Mouse (Mus musculus): ENCODE results near the gene Pkn1. TPM values are rescaled to one million over a fixed set of nuclear protein-coding genes. Genes with fewer than 3 reads are reported as not detected.

The Pkn1 gene
- total RNA-seq, 2 experiments from 2014 or later: 53.2 to 72.7 TPM

DNA sequence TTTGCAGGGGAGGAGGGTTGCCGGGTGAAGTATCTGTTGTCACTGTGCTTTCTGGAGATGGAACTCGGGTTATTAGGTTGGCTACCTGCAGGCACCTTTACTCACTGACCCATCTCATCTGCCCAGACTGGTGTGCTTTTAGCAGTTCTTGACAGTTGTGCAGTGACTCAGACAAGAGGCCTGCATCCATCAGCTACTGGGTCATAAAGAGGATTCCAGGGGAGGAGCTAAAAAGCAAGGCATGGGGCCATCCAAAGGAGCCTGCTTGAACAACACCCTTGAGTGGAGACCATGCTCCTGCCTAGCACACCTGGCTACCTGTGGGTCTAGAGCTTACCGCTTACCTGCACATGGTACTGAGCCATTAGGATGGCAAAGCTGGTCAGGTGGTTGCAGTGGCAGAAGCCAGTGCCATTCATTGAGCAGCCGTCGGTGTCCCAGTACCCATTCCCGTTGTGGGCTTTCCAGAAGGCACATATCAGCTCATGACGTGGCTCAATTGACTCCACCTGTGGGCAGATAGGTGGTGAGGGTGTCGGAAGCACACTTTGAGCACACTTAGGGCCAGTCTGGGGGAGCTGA, 26.6 kb upstream of the Pkn1 start:
- DNase-seq (ENCODE audit: low spot score in 2 of 2): no peak
- intact Hi-C loops (cut with DNase I): loop anchor here (2.0 kb wide), 2 partner anchors 169 to 229 kb away; partner anchors contain the start of genes Asf1b and Gm10644

DNA sequence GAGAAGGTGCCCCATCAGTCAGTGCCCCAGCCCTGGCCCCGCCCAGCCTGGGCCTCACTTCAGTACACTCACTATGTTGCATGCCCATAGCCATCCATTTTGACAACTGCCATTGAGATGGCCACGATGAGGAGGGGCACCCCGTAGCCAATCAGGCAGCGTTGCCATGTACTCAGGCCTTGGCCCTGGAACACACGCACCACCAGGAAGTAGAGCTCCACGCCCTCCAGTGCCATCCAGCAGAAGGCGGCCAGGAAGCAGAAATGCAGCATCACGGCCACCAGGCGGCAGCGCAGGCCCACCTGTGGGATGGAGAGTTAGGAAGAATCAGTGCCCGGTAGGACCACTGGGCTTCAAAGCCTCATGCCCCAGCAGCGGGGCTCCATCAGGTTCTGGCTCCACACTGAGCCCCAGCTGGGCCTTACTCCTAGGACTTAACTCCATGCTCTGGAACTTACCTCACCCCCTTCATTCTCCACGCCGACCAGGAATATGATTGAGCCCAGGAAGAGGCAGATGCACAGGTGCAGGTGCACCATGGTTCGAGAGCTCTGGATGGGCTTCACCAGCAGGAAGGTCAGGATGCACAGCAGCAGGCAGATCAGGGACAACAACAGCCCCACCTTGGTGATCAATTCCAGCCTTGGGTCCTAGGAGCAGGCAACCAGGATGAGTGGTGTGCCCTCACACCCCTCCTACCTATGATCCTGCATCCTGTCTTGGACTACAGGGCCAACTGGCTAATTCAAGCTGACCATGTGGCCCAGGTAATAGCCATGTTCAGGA, 25.9 kb upstream of the Pkn1 start:
- intact Hi-C loops (cut with DNase I): loop anchor here (2.0 kb wide), 2 partner anchors 170 to 230 kb away; partner anchors contain the start of genes Asf1b and Gm10644
- DNase-seq (ENCODE audit: low spot score in 2 of 2): peak; percentile 79 to 82

DNA sequence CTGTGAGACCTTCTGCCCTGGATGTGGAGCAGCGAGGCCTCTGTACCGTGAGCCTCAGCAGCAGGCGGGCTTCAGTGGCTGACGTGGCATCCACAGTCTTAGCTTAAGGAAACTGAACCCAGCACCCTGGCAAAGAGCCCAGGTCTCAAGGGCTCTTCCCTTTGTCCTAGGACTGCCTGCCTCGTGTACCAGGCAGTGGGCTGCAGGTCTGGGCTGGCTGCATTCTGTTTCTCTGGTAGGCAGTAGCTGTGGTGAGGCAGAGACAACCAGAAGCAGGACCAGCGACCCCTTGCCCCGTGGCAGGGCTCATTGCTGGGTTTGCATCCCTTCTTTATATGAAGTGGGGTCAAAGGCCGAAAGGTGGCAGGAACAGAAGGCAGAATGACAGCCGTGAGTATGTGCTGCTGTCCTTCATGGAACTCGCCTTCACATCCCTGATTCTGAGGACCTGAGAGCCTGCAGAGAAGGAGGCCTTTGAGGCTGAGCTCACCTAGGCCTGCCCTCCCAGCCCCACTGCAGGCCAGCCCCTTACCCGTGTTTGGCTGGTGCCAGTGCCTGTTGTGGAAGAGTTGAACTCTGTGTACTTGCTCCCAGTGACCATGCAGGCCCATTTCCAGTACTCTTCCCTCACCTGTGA, 24.6 kb upstream of the Pkn1 start:
- intact Hi-C loops (cut with DNase I): loop anchor here (2.0 kb wide), 2 partner anchors 171 to 231 kb away; partner anchors contain the start of genes Asf1b and Gm10644
- no peak for DNase-seq (ENCODE audit: low spot score in 2 of 2)

- intact Hi-C loops (cut with DNase I): no loop called here
- DNase-seq (ENCODE audit: low spot score in 2 of 2): no peak
Observed at GRCm38 (mm10) chr8:83722631-83723030, 23.7 kb upstream of the Pkn1 start.

DNA sequence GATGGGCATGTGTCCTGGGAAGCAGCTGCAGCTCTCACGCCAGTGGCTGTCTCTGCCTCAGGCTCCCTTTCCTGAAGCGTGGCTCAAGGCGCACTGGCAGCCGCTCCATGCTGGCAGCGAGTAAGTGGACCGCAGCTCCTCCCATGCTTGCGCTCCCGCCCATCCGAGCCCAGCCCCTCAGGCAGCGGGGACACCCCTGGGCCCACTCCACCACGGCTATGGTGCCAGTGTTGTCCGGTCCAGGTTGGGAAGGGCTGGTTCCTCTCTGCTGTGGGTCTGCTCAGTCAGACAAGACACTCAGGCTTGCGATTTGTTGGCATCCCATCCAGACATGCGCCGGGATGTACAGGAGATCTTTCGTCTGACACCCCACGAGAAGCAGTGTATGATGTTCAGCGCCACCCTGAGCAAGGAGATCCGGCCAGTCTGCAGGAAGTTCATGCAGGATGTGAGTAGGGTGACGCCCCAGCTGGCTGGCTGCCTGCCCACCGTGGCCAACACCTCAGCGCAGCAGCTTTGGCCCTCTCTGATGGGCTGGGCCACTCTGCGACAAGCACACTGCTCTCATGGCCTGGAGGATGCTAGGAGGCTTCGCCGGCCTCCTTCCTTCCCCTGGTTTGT, 22.5 kb upstream of the Pkn1 start:
- no peak for DNase-seq (ENCODE audit: low spot score in 2 of 2)
- intact Hi-C loops (cut with DNase I): no loop called here

- DNase-seq (ENCODE audit: low spot score in 2 of 2): no peak
- intact Hi-C loops (cut with DNase I): loop anchor here (5.0 kb wide), 1 partner anchor 57 kb away; no protein-coding TSS in a partner anchor
Observed at GRCm38 (mm10) chr8:83719693-83720092, 20.7 kb upstream of the Pkn1 start.

- DNase-seq (ENCODE audit: low spot score in 2 of 2): no peak
- intact Hi-C loops (cut with DNase I): loop anchor here (5.0 kb wide), 1 partner anchor 57 kb away; no protein-coding TSS in a partner anchor
Observed at GRCm38 (mm10) chr8:83719048-83719447, 20.1 kb upstream of the Pkn1 start.

DNA sequence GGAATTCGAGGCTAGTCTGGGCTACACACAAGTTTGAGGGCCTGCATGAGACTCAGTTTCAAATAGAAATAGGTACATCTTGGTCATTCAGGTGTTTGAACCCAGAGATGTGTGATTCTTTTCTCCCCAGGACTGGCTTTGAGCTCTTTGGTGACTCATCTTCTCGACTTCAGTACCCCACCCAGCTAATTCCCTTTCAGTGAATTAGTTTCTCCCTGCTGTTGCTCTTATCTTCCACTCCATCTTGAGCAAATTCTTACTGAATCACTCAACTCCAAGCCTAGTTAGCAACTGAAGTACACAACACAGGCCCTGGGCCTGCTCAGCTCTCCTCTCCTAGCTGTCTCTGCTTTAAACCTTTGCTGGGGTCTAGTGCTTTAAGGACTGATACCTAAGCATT, 17.6 kb upstream of the Pkn1 start:
- intact Hi-C loops (cut with DNase I): loop anchor here (5.0 kb wide), 1 partner anchor 54 kb away; no protein-coding TSS in a partner anchor

GRCm38 (mm10) chr8:83715771-83716170, 16.8 kb upstream of the Pkn1 start:
- DNase-seq (ENCODE audit: low spot score in 2 of 2): no peak
- intact Hi-C loops (cut with DNase I): loop anchor here (5.0 kb wide), 1 partner anchor 53 kb away; no protein-coding TSS in a partner anchor

More for the DNA sequence above, 17.6 kb upstream of the Pkn1 start:
- DNase-seq (ENCODE audit: low spot score in 2 of 2): no peak

- intact Hi-C loops (cut with DNase I): loop anchor here (5.0 kb wide), 1 partner anchor 53 kb away; no protein-coding TSS in a partner anchor
- DNase-seq (ENCODE audit: low spot score in 2 of 2): peak; percentile 97 to 99
Observed at GRCm38 (mm10) chr8:83715031-83715690, 16.2 kb upstream of the Pkn1 start, which contains the start of gene Ddx39. TSS of gene Ddx39 (plus strand) at chr8:83715177.

DNA sequence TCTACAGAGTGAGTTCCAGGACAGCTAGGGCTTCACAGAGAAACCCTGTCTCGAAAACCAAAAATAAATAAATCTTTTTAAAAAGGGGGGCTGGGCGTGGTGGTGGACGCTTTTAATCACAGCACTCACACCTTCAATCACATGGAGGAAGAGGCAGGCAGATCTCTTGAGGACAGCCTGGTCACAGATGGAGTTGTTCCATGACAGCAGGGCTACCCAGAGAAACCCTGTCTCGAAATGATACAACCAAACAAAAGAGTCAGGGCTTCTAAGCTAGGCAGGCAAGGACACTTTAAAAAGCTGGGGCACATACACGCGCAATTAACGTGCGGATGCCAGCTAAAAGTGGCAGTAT, 15.7 kb upstream of the Pkn1 start:
- intact Hi-C loops (cut with DNase I): loop anchor here (5.0 kb wide), 1 partner anchor 52 kb away; no protein-coding TSS in a partner anchor
- DNase-seq (ENCODE audit: low spot score in 2 of 2): no peak

DNA sequence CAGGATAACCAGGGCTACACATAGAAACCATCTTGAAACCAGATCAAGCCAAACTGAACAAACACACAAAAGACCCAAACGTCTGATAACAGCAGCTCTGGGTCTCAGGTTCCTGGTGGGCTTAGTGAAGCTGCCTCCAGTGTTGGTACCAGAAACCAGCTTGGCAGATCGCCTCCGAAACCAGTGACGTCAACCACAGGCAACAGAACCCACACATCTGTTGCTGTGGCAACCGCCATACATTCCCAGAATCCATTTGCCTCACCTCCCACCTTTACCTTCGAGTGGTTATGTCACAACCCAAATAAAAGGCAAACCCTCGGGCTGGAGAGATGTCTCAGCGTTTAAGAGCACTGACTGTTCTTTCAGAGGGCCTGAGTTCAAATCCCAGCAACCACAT, 8.6 kb upstream of the Pkn1 start:
- DNase-seq (ENCODE audit: low spot score in 2 of 2): peak; percentile 54 to 82
- intact Hi-C loops (cut with DNase I): no loop called here

DNA sequence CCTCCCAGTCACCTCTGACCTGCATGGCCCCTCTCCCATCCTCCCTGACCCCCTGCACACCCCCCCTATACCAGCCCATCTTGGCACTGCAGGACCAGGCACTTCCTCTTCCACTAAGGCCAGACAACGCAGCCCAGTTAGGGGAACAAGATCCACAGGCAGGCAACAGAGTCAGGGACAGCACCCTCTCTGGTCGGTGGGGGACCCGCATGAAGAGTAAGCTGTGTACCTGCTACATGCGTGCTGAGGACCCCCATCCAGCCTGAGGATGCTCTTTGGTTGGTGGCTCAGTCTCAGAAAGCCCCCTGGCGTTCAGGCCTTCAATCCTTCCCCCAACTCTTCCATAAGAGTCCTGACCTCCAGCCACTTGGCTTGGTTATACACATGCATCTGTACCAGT, 7.4 kb upstream of the Pkn1 start:
- DNase-seq (ENCODE audit: low spot score in 2 of 2): no peak
- intact Hi-C loops (cut with DNase I): no loop called here

GRCm38 (mm10) chr8:83703426-83703825, 4.4 kb upstream of the Pkn1 start:
- DNase-seq (ENCODE audit: low spot score in 2 of 2): peak in 1 of 2 experiments; percentile 84
- intact Hi-C loops (cut with DNase I): no loop called here

- intact Hi-C loops (cut with DNase I): no loop called here
- no peak for DNase-seq (ENCODE audit: low spot score in 2 of 2)
Observed at GRCm38 (mm10) chr8:83700423-83701085, 1.6 kb upstream of the Pkn1 start.

- no peak for DNase-seq (ENCODE audit: low spot score in 2 of 2)
- intact Hi-C loops (cut with DNase I): no loop called here
Observed at GRCm38 (mm10) chr8:83699566-83699965, 587 bp upstream of the Pkn1 start.

- intact Hi-C loops (cut with DNase I): no loop called here
- DNase-seq (ENCODE audit: low spot score in 2 of 2): peak in 1 of 2 experiments; percentile 65
Observed at GRCm38 (mm10) chr8:83698291-83698660, 703 bp downstream of the Pkn1 start.

GRCm38 (mm10) chr8:83697374-83698220, 1.4 kb downstream of the Pkn1 start:
- peak in 1 of 2 experiments; percentile 21 for DNase-seq (ENCODE audit: low spot score in 2 of 2)
- intact Hi-C loops (cut with DNase I): no loop called here

Data from left cerebral cortex, postnatal 25 days (tissue).